Mouse (Mus musculus): Measurements from ENCODE around the gene Gngt2. TPM values are rescaled to one million over a fixed set of nuclear protein-coding genes. Genes with fewer than 3 reads are reported as not detected.
"Not testable (repeated sequence)": the region's sequence is repeated elsewhere in the genome, so short reads cannot be mapped to it uniquely, and the experiment has no call there.

Gngt2 gene
- total RNA-seq, 1 experiment from 2014 or later, result 30.3 TPM

DNA sequence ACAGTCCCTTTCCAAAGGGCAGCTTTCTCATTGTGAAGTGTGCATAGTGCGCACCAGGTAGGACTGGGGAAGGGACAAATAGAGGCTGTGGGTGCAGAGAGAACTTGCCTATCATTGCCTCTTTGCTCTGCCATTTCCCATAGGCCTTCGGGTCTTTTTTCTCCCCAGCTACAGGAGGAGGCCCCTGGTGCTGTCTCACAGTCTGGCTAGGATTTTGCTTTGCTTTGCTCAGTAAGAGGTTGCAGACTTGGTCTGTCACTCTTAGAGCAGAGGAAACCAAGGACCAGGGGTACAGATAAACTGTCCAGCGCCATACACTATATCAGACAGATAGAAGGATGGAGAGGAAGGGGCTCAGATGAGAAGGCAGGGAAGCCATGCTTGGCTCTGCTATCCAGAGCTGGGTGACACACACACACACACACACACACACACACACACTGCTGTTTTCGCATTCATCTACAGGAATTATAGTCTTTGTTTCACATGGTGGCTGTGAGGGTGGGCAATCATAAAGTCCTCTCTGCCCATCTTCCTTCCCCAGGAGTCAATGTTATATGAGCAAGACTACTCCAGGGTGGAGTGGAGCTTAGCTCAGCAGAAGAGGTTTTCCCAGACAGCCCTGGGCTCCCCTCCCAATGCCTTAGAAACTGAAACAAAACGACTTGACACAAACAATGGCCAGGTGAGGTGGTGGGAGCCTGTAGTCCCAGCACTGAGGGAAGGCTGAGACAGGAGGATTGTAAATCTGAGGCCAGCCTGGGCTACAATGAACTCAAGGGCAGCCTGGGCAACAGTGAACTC, 3.9 kb downstream of the Gngt2 start:
- peak; percentile 1 for DNase-seq

GRCm38 (mm10) chr11:95841498-95841830, 4.4 kb downstream of the Gngt2 start:
- DNase-seq, result peak; percentile 2

GRCm38 (mm10) chr11:95842074-95842681, 5.2 kb downstream of the Gngt2 start, which contains the start of gene Abi3:
Gene Abi3, minus strand, starts transcription at chr11:95842476.
- DNase-seq, result peak; percentile 75

DNA sequence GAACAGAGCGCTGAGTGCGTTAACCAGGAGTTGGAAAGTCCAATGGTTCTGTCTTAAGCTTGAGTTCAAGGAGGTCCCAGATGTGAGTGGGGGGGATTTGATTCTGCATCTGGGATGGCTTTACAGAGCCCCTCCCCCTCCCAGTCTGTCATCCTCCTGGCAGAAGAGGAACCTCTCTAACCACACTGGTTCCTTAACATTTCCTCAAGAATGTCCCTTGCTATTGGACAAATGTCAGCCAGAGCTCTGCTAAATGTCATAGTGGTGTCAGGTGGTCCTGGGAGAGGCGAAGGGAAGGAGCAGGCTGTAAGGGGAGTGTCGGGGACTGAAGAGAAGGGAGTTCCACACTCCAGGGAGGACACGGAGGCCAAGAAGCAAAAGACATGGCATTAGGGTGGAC, 5.9 kb downstream of the Gngt2 start:
- DNase-seq, result no peak

DNA sequence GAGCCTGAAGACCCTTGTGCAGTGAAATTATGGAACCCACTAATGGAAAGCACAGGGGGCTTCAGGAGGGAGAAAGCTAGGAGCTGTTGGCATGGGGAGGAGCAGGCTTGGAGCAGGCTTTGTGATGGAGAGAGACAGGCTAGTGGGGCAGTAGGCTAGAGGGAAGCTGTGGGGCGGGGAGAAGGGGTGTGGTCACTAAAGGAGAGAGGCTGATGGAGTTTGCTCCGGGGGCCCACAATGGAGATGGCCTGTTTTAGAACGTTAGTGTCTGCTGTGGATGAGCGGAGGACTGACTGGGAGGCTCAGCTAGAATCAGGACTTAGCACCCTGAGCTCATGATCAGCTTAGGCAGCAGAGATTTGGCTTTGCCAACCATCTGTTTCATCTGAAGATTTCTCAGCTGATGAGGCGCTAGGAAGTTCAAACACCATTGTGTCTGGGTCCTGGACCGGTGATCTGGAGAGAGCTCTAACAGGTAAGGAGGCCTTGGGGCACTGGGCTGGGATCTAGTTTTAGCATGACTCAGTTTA, 6.5 kb downstream of the Gngt2 start:
- DNase-seq, result no peak

DNA sequence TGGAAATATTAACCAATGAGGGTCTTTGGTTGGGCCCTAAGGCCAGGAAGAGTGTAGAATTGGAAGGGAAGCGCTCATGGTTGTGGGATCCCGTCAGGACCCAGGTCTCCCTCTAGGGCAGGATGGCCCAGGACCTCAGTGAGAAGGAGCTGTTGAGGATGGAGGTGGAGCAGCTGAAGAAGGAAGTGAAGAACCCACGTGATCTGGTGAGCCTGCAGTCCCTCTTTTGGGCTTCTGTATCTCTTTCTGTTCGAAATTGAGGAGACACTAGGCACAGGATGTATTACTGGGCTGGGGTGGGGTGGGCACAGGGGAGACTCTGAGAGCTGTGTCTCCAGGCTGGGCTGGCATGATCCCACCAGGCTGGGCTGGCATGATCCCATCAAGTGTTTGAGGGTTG, 7.9 kb downstream of the Gngt2 start:
- no peak for DNase-seq

GRCm38 (mm10) chr11:95850898-95851297, 13.9 kb downstream of the Gngt2 start:
- DNase-seq, result no peak

- DNase-seq, result peak; percentile 83
These were observed 16.7 kb downstream of the Gngt2 start for GRCm38 (mm10) chr11:95853684-95854083.

GRCm38 (mm10) chr11:95857306-95857705, 20.3 kb downstream of the Gngt2 start:
- no peak for DNase-seq

DNA sequence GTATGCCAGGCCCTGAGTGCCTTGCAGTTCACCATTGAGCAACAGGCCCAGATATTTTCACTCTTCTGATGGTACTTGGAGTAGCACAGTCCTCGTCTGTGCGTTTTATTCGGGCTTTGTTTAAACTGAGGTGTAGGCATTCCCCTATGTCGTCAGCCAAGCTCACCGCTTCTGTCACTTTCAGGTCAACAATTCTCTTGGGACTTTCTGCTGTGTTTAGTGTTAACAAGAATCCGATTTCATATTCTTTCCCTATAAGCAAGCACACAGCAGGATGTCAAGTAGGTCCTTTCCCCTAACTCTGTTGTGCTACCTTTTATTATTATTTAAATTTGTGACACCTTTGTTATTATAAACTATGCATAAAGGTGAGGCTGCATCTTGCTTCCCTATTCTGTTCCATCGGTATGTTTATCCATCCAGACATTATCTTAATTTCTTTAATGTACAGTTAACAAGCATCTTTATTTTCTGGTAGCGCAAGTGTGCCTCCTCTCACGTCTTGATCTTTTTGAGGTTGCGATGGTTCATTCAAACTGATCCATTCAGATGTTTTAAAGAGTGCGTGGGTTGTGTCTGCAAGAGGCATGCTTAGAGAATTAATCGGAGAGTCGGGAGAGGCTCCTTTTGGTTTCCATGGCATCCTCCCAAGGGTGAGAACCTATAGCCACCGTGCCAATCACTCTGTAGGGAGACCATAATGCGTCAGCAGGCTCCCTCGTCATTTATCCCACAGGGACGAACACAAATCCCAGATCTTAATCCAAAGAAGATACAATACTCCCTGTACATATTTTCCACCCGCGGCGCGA, 20.9 kb downstream of the Gngt2 start:
- DNase-seq, result no peak

DNA sequence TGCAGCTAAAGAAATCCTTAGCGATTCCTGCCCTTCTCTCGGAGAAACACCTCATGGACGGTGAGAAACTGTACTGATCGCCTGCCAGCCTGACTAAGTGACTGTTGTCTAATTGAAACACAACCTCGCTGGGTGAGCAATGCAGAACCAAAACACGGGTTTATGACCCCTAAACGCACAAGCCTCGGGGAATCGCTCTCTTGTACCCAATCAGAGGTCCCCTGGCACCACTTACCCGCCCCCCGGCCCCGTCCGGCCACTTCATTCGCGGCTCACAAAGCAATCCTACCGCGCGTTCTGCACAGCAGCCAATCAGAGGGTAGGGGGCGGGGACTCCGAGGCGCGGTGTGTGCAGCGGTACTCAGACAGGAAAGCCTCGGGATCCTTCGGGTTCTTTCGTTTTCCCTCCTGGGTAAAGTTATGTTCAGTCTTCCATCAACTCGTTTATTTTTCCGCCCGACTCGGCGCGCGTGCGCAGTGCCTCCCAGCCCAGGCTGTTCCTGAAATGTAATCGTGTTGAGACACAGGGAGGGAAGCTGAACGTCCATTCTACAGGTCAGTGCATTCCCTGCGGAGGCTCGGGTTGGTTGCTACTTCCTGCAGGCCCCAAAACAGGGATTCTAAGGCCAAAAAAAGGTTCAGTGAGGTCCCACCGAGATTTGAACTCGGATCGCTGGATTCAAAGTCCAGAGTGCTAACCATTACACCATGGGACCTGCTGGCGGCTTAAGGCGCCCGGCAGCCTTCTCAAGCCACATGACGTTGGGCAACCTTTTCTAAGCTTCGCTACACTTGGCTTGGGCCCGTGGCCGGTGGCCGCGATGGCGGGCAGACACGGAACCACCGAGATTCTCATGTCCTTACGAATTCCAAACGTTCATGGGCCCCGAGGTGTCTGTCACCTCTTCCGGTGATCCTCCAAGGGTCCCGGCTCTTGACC, 21.8 kb downstream of the Gngt2 start:
- DNase-seq, result peak; percentile 99

DNA sequence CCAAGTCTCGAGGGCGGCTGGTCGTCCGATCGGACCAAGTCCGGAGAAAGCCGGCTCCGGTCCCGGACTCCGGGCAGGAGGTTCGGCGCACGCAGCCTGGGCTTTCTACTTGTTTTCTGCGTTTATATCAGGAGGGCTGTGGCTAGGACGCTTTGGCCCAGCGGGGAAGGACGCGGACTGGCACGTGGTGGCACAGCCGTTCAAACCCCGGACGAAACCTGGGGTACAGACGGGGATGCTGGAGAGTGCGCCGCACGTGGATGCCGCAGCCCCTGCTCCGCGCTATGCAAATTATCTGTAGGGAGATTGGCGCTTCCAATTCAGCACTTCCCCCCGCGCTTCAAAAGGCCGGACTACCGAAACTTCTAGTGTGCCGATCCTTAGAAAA, 22.4 kb downstream of the Gngt2 start:
- DNase-seq, result peak; percentile 81

- DNase-seq, result no peak
These were observed 23.1 kb downstream of the Gngt2 start for GRCm38 (mm10) chr11:95860071-95860490.

DNA sequence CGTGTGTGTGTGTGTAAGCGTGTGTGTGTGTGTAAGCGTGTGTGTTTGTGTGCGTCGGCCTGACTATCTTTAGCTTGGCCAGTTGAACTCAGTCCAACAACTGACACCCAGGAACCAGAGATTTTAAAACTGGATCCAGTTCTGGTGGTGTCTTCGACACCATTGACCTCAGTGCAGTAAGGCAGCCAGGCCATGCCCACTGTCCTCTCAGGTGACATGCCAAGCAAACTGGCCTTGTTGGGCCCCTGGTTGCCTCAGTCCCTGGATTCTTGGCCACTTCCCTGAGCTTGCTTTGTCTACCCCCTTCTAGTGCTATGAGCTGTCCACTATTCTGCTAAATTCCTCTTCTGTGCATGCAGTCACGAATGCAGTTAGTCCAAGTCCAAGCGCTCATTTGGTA, 24.4 kb downstream of the Gngt2 start:
- DNase-seq, result no peak

DNA sequence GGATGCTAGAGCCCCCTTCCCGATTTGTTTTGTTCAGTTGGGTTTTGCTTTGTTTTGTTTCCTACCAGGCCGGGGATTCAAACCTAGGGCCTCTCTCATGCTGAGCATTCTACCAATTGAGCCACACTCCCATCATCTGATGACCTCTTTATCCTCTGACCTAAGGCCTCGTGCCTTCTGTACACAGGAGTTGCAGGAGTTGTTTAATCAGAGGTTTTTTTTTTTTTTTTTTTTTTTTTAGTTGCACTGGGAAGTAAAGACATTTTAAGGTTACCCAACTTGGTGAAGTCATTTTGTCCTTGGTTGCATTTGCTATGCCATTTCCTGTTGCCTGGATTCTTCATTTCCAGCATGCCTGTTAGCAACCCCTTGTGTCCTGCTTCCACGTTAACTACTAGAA, 32.4 kb downstream of the Gngt2 start:
- DNase-seq, result no peak

- no peak for DNase-seq
These were observed 33.0 kb downstream of the Gngt2 start for GRCm38 (mm10) chr11:95869918-95870470.

DNA sequence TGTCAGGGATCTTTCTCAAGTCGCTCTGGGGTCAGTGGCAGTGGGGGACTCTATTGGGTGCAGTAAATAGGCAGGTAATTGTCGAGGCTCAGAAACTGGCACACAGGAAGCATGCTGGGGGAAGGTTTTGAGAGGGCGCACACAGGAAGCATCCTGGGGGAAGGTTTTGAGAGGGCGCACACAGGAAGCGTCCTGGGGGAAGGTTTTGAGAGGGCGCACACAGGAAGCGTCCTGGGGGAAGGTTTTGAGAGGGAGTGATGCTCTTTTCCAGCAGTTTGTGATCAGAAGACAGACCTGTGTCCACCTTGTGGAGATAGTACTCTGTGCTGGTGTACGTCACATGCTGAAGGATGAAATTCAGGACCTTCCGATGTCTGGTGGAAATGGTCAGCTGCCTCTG, 38.8 kb downstream of the Gngt2 start:
- peak; percentile 44 for DNase-seq

DNA sequence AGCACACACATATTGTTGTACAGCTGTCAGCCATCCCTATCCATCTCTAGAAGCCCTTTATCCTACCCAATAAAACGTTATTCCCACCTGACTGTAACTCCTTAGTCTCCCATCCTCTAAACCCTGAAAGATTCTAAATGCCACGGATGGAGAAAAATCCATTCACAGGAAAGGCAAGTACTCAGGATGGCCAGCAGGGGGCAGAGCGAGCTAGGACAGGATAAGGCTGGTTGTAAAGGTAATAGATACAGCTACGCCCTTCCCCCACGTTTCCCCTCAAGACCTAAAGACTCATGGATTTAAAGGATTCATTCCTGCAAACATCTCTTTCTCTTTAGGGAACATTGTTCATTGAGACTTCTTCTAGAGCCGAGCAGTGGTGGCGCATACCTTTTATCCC, 39.3 kb downstream of the Gngt2 start:
- peak; percentile 84 for DNase-seq

DNA sequence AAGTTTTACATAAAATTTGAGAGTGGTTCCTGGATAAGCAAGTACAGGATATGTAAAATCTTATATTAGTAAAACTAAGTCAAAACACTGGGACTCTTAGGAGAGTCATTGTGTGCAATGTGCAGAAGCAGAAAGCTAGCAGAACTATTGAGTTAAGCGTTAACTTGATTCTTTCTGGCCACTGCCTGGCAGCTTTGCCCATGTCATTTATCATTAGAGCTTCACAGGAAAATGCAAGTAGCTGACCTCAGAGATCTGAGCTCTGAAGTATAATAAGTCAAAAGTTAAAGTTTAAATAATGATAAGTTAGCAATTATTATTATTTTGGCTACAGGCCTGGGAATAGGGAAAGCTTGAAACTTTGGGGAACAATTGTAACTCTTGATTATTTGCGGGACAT, 42.8 kb downstream of the Gngt2 start:
- DNase-seq, result not testable (repeated sequence)

GRCm38 (mm10) chr11:95890462-95891051, 53.5 kb downstream of the Gngt2 start:
- no peak for DNase-seq

All from adrenal gland, postnatal 14 days (tissue).